Mouse (Mus musculus): Measurements from ENCODE around the gene Lrrk1. TPM values are rescaled to one million over a fixed set of nuclear protein-coding genes. Genes with fewer than 3 reads are reported as not detected.

The Lrrk1 gene
- total RNA-seq (2021) = 1 to 10 TPM; 4.3 TPM
- long read RNA-seq, experiment 1, partial matches to known transcripts = 1 of 2 reads
- long read RNA-seq, experiment 1, other reads (novel, unspliced or antisense) = 1 of 2 reads
- long read RNA-seq, experiment 2, full-length matches to known transcripts = 2 of 6 reads
- long read RNA-seq, experiment 2, partial matches to known transcripts = 4 of 6 reads
- long read RNA-seq, experiment 2, other reads (novel, unspliced or antisense) = 0 of 6 reads

DNA sequence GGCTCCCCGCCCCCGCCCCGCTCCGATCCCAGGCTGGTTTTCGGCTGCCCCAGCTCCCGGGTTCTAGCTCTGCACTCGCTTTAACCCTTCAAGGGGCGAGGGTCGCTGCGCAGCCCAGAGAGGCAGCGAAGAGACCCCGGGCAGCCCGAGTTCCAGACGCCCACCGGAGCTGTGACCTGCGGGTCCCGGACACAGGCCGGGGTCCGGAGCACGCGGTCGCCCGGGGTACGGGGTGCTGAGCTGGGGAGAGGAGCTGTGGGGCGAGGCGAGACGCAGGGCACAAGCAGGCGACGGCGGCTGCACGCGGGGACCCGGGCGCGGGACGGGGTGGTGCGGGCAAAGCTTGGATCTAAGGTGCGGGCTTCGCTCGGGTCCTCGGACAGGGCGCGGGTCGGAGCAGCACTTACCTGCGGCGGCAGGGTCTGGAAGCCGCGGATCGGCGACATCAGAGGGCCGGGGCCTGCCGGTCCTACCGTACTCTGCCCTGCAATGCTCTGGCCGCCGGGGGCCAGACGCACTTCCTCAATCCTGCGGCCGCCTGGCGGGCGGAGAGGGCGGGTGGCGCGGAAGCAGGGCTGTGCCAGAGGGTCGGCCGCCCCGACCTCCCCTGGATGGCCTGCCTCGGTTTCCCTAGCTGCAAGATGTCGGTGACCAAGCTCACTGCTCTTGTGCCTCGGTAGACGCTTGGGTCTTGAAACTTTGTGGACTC, at the start of gene Lrrk1:
Gene Lrrk1, minus strand, starts transcription at position 538 of the 709 bp plus-strand sequence.
- DNase-seq (ENCODE audit: low spot score in 2 of 2) = peak in 1 of 2 experiments; percentile 3

DNA sequence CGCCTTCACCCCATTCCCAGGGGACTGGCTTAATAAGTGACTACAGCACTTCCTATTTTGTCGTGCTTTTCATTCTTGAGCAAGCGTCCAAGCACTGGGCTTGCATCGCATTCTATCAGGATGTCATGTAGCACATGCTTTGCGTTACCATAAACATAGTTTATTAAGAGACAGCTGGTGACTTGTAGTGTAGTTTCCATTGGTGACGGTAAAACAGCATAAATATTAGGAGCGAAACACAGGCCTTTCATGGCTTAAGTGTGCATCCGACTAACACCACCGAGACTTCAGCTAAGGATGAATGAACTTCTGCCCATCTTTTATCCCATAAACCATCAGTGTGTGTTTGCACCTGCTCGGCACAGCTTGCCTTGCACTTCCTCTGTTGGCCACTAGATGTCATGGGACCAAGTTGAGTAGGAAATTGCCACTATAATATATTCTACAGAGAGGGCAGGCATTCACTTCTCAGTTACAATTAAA, 46.3 kb upstream of the Lrrk1 start:
- DNase-seq (ENCODE audit: low spot score in 2 of 2) = peak; percentile 67 to 82

DNA sequence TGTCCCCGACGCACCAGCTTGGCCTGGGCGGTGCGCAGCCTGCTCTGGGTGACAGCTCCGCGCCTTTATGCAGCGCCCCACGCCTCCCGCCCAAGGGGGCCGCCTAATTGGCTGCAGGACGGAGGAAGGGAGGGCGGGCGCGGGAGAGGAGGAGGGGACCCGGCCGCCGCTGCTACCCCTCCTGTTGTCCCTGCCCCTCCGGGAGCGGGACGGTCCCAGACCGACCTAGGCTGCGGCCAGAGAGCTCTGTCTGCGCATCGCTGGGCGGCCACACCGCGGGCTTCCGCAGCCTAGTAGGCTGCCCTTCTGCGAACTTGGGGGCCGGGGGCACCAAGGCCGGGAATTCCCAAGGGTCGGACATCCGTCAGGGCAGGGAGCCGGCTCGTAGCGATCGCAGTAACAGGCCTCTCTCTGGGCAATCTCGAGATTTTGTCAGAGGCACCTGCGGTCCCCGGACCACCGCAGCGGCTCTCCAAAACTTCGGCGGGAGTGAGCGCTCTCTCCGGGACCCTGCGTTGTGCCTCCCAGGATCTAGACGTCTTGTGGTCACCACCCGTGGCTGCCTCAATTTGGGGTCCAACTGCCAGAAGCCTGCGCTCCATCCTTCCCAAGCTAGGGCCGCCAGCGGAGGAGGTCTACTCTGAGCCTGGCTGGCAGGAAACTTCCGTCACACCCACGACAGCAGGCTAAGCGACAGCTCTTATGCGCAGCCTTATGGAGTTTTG, 39.4 kb upstream of the Lrrk1 start, which contains the start of gene Aldh1a3:
Gene Aldh1a3, minus strand, starts transcription at position 81 of the 725 bp plus-strand sequence.
- DNase-seq (ENCODE audit: low spot score in 2 of 2) = peak; percentile 25 to 44

DNA sequence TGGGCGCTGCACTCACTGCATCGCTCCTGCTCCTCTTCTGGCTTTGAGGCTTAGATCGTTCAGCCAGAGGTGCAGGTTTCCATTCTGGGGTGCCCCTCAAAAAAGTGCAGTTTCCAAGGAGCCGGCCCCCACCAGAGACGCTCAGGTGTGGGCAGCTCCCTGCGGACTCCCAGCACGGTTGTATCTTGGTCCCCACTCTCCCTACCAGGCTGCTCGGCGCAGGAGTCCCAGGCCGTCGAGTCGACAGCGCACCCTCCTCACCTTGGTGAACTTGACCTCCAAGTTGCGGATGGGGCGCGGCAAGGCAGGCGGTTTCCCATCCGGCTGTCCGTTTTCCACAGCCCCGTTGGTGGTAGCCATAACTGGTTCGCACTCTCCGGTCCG, 38.9 kb upstream of the Lrrk1 start:
- DNase-seq (ENCODE audit: low spot score in 2 of 2) = no peak

DNA sequence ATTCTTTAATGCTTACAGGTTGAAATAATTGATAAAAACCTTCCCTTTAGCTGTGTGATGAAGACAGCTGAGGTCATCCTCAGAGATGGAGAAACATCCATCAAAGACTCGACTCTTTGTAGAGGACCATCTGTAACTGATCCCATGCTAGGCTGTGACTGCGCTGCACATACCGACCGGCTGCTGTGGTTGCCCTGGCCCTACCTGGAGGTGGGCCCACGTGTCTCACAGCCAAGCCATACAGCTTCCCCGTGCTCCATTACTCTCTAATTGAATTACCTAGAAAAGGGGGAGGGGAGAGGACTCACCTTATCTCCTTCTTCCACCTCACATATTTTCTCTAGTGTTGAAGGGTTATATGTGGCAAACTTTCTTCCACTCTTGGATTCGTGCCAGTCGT, 33.8 kb upstream of the Lrrk1 start:
- DNase-seq (ENCODE audit: low spot score in 2 of 2) = no peak

DNA sequence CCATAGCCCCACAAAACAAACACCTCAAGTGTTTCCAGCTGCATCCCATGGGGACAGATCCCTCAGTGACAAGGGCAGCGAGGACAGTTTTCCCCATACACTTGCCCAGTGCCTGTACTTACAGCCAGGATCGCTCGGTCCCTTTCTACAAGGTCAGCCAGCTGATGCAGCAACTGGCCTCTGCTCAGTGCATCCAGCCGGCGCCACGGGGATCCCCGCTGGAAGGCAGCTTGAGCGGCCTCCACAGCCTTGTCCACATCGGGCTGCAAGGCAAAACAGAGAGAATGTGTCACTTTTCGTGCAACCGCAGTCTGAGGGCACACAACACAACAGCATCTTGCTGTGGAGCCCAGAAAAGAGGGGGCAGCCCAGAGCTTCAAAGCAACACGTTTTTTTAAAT, 30.8 kb upstream of the Lrrk1 start:
- DNase-seq (ENCODE audit: low spot score in 2 of 2) = no peak

DNA sequence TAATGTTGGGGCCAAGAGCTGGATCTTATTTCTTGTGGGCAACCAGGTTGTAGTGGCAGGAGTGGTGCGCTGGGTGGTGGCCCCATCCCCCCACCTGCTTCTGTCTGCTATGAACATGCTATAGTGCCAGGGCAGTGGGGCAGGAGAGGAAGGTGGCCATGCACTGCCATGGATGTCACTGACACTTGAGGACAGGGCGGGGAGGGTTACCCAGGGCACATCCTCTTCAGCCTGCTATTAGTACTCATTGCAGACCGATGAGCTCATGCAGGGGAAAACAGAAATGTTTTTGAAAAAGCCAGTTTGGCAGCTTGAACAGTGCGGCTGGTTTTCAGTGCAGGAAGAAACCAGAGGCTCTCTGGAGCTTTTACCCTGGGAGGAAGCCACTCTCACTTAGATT, 28.7 kb upstream of the Lrrk1 start:
- DNase-seq (ENCODE audit: low spot score in 2 of 2) = no peak

DNA sequence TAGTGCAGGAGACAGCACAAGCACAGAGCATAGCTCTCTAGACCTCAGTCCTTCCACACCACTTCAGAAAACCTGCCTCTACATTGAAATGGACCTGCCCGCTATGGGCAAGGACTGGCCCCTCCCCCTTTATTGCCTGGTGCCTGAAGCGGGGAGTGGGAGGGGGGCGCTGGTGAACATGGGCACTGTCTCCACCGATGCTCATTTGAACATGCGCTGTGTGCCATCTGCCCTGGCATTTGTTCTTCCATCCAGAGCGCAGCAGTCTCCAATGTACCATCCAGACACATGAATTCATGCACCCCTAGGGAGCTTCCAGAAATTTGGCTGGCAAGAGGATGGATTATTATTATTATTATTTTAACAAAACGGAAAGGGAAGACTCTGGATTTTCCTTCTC, 24.9 kb upstream of the Lrrk1 start:
- no peak for DNase-seq (ENCODE audit: low spot score in 2 of 2)

DNA sequence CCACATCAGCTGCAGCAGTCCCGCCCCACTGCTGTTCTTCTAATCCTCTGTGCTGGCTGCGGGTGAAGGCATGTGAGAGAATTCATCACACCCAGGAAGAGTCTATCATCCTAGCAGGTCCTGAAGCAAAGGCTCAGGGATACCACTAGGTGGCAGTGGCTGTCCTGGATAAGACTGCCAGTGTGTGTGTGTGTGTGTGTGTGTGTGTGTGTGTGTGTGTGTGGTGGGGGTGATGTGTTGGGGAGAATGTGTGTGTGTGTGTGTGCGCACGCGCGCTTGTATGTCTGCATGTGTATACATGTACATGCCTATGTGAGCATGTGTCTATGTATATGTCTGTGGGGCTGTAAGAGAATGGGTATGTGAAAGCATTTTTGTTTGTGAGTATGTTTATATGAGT, 21.3 kb upstream of the Lrrk1 start:
- DNase-seq (ENCODE audit: low spot score in 2 of 2) = peak in 1 of 2 experiments; percentile 36

DNA sequence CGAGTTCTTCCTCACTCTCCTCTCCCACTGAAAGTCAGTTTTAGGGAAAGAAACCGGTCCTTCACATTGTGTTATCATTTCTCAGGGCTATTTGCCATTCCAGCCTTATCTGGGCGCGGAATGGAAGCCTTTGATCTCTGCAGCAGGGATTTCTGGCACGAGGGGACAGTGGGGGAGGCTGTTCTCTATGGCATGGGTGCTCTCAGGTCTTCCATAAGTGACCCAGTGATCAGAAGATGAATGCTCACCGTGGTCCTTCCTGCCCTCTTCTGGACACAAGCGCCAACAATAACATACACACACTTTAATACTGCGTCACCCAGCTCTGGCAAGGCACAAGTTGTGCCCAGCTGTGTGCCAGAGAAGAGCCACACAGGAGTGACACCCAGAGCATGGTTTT, 18.8 kb upstream of the Lrrk1 start:
- DNase-seq (ENCODE audit: low spot score in 2 of 2) = no peak

DNA sequence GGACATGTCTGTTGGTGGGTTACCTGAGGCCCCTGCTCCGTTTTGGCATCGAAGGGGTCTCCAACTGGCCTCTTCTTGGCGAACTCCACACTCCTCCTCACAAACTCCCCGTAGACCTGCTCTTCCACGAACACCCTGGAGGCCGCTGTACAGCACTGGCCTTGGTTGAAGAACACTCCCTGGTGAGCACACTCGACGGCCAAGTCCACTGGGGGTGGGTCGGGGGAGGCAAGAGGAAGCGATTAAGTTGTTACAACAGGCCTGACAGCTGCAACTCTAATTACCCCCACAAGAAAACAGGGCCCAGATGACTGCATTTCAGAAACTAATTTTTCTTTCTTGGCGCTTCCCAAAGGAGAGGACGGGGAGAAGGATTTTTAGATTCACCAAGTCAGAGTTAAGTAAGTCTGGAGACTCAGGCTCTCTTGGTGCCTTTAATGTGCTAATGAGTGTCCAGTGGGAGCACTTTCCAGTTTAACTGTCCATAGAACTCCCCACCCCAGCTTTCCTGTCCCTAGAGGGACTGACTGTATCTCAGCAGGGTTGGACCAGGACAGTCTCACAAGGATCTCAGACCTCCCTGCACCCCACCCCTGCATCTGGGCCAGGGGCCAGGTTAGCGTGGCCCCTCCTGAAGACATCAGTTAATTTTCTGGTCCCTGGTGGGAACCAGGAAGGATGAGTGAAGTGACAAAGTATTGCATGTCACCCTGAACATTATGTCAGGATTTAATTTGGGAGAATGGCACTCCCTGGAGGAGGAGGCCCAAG, 18.0 kb upstream of the Lrrk1 start:
- DNase-seq (ENCODE audit: low spot score in 2 of 2) = no peak

DNA sequence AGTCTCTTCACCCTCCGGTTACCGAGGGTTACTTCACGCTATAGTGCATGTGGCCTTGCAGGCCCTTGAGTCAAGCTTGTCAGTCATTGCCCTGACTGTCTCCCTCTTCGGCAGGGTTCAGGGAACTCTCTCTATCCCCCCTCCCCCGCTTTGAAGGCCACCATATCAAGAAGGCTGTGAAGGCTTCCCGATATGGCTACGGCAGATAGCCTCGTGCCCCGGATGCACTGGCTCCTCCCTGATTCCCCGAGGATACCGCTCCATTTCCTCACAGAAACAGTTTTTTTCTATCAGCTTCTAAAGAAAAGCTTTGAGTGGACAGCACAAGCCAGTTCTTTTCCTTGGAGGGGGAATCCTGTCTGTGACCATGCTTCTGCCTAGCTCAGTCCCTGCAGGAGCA, 17.4 kb upstream of the Lrrk1 start:
- no peak for DNase-seq (ENCODE audit: low spot score in 2 of 2)

DNA sequence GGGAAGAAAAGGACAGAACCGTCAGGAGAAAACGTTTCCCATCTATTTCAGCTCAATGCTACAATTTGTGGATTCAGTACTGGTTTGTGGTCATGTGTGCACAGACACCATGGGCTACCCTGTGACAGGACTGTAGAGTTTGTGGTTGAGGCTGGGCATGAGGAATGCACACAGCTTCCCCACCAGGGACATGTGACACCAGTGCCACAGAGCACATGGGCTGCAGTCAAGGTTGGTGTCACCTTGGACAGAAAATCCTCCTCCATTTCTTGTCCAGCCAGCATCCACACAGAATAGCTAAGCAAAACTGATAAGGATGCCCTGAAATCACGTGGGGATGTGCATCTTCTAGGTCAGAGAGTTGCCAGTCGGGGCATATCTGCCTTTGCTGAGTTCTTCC, 16.7 kb upstream of the Lrrk1 start:
- no peak for DNase-seq (ENCODE audit: low spot score in 2 of 2)

DNA sequence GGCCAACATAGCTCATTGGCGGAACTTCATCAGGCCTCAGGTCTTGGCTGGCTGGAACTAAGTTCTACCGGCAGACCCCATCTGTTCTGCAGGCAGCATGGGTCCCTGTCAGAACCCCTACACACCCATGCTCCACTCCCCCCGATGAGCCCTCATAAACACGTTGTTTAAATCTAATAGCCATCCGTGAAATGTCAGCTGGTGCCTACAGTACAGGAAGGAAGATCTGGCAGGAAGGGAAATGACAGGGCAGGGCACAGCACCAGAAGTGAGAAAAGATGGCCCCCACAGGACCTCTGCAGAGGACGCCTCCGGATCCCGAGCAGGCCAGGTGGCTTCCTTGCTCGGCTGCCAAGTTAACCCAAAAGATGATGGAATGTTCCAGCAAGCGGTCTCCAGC, 16.0 kb upstream of the Lrrk1 start:
- DNase-seq (ENCODE audit: low spot score in 2 of 2) = no peak

DNA sequence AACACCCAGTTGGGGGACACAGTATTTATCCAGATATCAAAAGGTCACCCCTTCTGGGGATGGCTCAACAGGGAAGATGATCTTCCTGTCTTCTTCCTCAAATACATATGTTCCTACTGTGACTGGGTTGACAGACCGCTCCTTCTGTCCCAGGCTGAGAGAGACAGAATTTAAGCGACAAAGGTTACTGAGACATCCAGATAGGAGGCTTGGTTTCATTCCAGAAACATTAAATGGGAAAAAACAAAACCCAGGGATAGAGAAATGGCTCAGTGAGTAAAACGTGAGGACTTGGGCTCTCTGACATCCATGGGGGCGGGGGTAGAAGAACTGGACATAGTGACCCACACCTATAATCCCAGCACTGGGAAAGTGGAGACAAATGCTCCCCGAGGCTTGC, 14.7 kb upstream of the Lrrk1 start:
- DNase-seq (ENCODE audit: low spot score in 2 of 2) = no peak

DNA sequence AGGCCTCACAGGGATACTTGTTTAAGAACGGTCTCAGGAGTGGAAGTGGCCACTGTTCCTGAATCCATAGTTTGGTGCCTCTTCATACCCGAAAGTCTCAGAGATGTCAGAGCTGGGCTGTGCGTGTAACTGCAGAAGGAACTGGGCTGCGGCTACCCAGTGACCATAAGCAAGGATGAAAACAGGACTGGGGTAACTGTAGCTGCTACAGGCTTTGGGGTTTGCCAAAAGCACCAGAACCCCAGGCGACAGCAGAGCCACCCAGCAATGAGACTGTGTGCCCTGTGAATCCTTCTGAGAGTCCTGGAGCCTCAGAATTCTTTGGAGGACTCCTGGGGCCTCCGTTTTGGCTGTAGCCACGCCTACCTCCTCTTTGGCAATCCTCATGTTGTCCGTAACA, 13.5 kb upstream of the Lrrk1 start:
- DNase-seq (ENCODE audit: low spot score in 2 of 2) = no peak

DNA sequence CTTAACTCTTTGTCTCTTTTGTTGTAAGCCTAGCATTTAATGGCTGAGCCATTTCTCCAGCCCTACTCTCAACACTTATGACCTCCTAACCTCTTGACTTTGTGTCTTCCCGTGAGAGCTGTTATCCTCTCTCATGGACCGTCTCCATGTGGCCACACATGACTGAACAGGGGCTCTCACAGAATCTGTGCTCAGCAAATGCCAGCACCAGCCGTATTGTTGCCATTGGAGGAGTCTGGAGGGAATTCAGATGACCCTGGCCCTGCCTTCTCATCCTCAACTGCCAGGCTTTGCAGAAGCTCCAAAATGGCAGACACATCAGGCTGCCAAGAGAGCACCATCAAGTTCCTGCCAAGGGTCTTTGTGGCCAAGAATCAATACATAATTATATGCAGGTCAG, 9.1 kb upstream of the Lrrk1 start:
- DNase-seq (ENCODE audit: low spot score in 2 of 2) = no peak

DNA sequence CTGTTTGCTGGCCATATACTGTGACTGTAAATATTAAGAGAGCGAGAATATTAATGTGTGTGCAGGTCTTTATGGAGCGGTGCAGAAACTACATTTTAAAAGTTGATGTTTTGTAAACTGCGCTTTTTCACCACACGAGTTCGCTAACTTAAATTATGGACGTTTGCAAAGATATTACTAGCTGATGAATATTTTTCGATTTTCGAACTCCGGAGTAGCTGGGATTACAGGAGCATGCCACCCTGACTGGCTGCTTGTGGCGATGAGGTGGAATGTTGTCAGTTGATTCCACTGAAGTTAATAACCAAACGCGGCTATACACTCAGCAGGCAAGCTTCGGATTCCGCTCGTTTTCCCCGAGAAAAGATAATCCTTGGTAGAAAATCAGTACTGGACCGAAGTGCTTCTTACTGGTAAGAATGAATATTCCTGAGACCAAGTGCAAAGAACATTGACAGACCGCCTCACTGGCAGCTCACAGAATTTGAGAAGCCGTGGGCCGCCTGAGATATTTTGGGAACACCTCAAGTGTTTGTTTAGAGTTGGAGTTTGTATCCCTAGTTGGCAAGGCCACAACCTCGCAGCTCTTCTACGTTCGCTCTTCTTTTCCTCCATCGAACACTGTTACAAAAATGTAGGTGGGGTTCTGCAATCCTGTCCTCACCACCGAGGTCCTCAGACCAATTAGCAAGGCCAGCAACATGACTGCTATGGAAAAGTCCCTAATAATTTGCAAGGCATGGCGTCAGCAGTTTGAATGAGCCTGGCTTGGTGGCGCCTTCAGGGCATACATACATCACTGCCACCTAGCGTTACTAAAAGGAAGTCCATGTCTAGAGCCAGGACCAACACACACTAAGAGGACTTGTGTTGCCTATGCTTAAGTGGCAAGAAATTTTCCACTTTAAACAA, 727 bp upstream of the Lrrk1 start:
- peak; percentile 56 to 59 for DNase-seq (ENCODE audit: low spot score in 2 of 2)

DNA sequence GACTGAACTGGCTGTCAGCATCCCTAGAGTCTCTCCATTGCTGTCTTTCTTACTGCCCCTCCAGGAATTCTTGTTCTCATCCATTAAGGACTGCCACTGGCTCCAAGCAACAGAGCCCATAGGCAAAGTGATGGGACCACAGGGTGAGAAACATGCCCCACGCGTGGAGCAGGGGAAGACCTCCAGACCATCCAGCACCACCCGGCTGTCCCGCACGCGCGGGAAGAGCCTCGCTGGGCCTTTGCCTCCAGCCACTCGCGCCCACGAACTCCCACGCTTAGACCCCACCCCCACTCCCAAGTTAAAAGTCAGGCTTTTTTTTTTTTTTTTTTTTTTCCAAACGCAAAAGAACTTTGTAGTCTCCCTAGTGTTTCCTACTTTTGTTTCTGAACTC, 734 bp downstream of the Lrrk1 start:
- DNase-seq (ENCODE audit: low spot score in 2 of 2) = no peak

DNA sequence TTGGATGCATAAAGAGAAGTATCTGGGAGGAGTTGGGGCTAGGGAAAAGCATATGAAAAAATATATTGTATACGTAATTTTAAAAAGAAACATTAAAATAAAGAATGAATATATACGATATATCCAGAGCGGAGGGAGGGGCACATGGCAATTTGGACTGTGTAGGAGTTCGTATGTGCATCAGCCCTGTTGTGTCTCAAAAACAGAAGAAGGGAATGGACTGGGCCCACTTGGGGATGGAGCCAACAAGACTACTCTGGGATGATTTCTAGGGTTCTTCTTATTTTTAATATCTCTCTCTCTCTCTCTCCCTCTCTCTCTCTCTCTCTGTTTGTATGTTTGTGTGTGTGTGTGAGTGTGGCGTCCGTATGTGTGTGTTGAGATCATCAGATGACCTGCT, 1.7 kb downstream of the Lrrk1 start:
- DNase-seq (ENCODE audit: low spot score in 2 of 2) = no peak

All from left cerebral cortex, adult 18-20 months (tissue).